Mouse (Mus musculus): ENCODE measurements at regions not wholly inside any gene's neighbourhood (a gene's known extent, or its start where the extent isn't known, plus 50 kb on each side); places are given as distances from the start of the nearest gene placed in this dataset.

DNA sequence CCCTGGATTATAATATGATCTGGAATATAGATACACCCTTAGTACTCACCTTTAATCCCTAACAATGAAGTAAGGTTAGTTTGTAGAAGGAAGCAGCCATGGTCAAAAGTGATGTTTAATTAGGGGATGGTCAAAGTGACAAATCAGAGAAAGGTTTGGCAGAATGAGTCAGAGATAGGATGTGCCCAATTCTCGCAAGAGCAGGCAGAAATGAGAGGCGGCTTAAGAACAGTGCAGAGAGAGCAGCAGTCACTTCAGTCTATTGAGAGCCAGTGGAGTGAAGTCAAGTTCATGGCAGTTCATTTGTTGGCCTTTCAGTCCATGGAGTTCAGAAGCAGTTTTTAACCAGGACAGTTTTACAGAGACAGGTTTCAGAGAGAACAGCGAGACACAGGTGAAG lies 175.3 kb upstream of the Cxcr4 start:
- no peaks in the 10 kb centered on the region for H3K4me1 ChIP-seq (ENCODE audit: control insufficient read depth, insufficient read depth, low read length)
- H3K27ac ChIP-seq (ENCODE audit: insufficient read depth, low read depth, low read length) = no peak overlapping the region
- WGBS = 94% methylated on average over 3 of the region's 3 CpGs
- no peak overlapping the region for H3K4me3 ChIP-seq (ENCODE audit: insufficient read depth, low read depth, low read length)
- TF ChIP-seq CTCF (IDR thresholded peaks at IDR 0.05; ENCODE audit: insufficient read depth, low read depth, low read length) = no peak
- TF ChIP-seq POLR2A (IDR thresholded peaks at IDR 0.05; ENCODE audit: insufficient read depth, low read depth, low read length) = no peak

DNA sequence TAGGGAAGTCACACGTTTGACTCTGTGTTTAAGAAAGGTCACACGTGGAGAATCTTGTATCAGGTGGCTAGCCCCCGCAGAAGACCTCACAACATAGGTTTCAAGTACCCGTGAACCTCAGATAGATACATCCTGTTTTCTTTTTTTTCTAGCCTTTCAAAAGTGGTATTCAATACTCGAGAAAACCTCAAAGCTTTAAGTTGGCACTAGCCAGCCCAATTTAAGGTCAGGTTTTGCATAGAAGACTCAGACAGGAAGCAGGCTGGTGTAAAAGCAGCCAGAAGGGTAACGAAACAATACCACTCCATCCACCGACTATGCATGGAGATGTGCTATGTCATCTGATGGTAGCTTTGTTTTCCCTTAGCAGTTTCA lies 174.8 kb upstream of the Cxcr4 start:
- 83% methylated on average over 7 of the region's 7 CpGs for WGBS
- Histone ChIP-seq H3K4me3 (ENCODE audit: insufficient read depth, low read depth, low read length) (no peak overlapping the region), H3K27ac (ENCODE audit: insufficient read depth, low read depth, low read length) (no peak overlapping the region), H3K4me1 (ENCODE audit: control insufficient read depth, insufficient read depth, low read length) (no peaks in the 10 kb centered on the region)
- TF ChIP-seq CTCF (IDR thresholded peaks at IDR 0.05; ENCODE audit: insufficient read depth, low read depth, low read length) (no peak), POLR2A (IDR thresholded peaks at IDR 0.05; ENCODE audit: insufficient read depth, low read depth, low read length) (no peak)

DNA sequence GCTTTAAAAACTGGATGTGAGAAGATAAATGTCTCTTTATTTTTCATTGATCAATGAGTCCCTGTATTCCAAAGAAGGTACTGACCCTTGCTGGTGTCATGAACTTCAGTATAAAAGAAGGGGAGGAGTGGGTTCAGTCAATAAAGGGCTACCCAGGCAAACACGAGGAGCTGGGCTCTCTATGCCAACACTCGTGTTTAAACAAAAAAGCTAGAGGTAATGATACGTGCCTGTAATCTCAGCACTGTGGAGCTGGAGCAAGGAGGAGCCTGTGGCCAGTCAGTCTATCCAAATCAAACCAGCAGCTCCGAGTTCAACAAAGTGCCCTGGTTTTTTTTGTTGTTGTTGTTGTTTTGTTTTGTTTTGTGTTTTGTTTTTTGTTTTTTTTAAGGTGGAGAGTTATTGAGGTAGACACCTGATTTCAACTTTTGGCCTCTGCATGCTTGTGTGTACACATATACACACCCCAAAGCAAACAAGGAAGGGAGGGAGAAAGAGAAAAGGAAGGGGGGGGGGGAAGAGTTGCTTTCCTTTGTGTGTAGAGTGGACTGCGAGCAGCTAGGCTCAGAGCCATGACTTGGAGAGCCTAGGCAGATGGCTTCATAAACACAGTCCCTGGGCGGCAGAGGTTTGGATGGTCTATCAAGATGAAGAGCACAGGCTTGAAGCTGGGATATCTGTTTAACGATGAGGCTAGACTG lies 174.2 kb upstream of the Cxcr4 start:
- Histone ChIP-seq H3K4me3 (ENCODE audit: insufficient read depth, low read depth, low read length) (no peak overlapping the region), H3K27ac (ENCODE audit: insufficient read depth, low read depth, low read length) (no peak overlapping the region), H3K4me1 (ENCODE audit: control insufficient read depth, insufficient read depth, low read length) (no peaks in the 10 kb centered on the region)
- whole genome bisulfite sequencing = 61% methylated on average over 7 of the region's 7 CpGs
- TF ChIP-seq POLR2A (IDR thresholded peaks at IDR 0.05; ENCODE audit: insufficient read depth, low read depth, low read length) = no peak
- no peak for TF ChIP-seq CTCF (IDR thresholded peaks at IDR 0.05; ENCODE audit: insufficient read depth, low read depth, low read length)

DNA sequence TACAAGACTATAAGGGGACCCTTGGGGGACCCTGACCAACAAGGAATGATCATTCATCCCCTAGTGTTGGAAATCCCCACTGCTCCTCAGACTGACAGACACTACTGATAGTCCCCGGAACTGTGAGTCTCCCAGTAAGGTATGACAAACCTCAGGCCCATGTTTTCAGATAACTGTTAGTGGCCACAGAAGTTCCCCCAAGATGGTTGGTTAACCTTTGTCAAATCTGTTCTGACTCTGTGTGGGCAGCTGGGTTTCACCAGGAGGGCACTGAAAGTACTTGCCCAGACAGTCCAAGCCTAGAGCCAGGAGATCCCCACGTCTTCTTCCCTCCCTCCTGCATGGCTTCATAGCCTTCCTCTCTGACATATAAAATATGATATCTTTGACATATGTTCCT lies 173.5 kb upstream of the Cxcr4 start:
- Histone ChIP-seq H3K4me3 (ENCODE audit: insufficient read depth, low read depth, low read length) (no peak overlapping the region), H3K27ac (ENCODE audit: insufficient read depth, low read depth, low read length) (no peak overlapping the region), H3K4me1 (ENCODE audit: control insufficient read depth, insufficient read depth, low read length) (no peaks in the 10 kb centered on the region)
- TF ChIP-seq CTCF (IDR thresholded peaks at IDR 0.05; ENCODE audit: insufficient read depth, low read depth, low read length) (no peak), POLR2A (IDR thresholded peaks at IDR 0.05; ENCODE audit: insufficient read depth, low read depth, low read length) (no peak)
- 93% methylated on average over 2 of the region's 2 CpGs for WGBS

DNA sequence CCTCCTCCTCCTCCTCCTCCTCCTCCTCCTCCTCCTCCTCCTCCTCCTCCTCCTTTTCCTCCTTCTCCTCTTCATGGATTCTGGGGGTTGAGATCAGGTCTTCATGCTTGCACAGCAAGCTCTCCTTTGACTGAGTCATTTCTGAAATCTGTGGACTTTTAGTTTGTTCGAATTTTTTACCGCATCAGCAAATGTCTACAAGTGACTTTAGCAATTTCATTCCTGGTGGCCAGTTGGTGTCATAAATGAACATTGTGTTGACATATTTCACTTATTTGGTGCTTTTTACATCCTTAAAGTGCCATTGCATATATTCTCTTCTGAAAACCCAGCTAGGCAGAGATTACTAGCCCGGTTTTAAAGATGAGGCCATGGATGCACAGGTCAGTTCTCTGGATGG lies 173.0 kb upstream of the Cxcr4 start:
- Histone ChIP-seq H3K4me3 (ENCODE audit: insufficient read depth, low read depth, low read length) (no peak overlapping the region), H3K4me1 (ENCODE audit: control insufficient read depth, insufficient read depth, low read length) (no peaks in the 10 kb centered on the region), H3K27ac (ENCODE audit: insufficient read depth, low read depth, low read length) (no peak overlapping the region)
- 93% methylated on average over 3 of the region's 3 CpGs for WGBS
- TF ChIP-seq POLR2A (IDR thresholded peaks at IDR 0.05; ENCODE audit: insufficient read depth, low read depth, low read length) = no peak
- TF ChIP-seq CTCF (IDR thresholded peaks at IDR 0.05; ENCODE audit: insufficient read depth, low read depth, low read length) = no peak

DNA sequence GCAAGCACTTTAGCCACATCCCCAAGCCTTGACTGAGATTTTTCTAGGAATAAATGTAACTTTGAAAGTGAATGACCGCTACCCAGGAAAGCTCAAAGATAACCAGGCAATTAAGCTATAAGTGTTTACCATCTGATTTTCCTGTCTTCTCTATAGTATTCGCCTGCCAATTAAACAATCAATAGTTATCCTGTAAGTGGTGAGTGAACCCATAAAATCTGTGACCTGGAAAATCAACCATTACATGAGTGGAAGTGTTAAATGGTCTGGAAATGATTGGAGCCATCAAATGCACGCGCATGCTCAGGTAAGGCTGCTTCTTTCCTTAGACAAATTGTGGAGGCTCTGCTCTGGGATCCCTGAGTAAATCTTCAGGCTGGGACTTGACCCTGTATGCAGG lies 170.8 kb upstream of the Cxcr4 start:
- TF ChIP-seq CTCF (IDR thresholded peaks at IDR 0.05; ENCODE audit: insufficient read depth, low read depth, low read length) (no peak), POLR2A (IDR thresholded peaks at IDR 0.05; ENCODE audit: insufficient read depth, low read depth, low read length) (no peak)
- H3K27ac ChIP-seq (ENCODE audit: insufficient read depth, low read depth, low read length) = no peak overlapping the region
- no peak overlapping the region for H3K4me3 ChIP-seq (ENCODE audit: insufficient read depth, low read depth, low read length)
- WGBS = 96% methylated on average over 4 of the region's 4 CpGs
- no peaks in the 10 kb centered on the region for H3K4me1 ChIP-seq (ENCODE audit: control insufficient read depth, insufficient read depth, low read length)

DNA sequence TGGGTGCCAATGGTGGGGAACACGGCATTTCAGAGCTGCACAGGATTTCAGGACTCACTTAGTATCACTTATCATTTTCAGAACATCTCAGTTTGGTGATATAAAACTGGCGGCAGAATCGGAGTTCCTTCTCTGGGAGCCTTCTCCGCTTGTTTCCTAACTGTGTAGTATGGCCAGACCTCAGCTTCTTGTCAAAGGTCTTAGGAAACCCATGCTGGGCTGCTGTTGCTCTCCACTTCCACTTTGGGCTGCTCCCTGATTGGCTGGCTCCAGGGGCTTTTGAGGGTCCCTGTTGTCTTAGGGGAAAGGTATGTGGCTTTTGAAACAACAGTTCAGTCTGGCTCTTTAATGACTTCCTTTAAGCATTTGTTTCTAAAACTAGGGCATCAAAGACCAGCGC lies 170.0 kb upstream of the Cxcr4 start:
- H3K4me1 ChIP-seq (ENCODE audit: control insufficient read depth, insufficient read depth, low read length) = no peaks in the 10 kb centered on the region
- no peak for TF ChIP-seq POLR2A (IDR thresholded peaks at IDR 0.05; ENCODE audit: insufficient read depth, low read depth, low read length)
- no peak for TF ChIP-seq CTCF (IDR thresholded peaks at IDR 0.05; ENCODE audit: insufficient read depth, low read depth, low read length)
- 82% methylated on average over 5 of the region's 5 CpGs for WGBS
- no peak overlapping the region for H3K4me3 ChIP-seq (ENCODE audit: insufficient read depth, low read depth, low read length)
- H3K27ac ChIP-seq (ENCODE audit: insufficient read depth, low read depth, low read length) = no peak overlapping the region

DNA sequence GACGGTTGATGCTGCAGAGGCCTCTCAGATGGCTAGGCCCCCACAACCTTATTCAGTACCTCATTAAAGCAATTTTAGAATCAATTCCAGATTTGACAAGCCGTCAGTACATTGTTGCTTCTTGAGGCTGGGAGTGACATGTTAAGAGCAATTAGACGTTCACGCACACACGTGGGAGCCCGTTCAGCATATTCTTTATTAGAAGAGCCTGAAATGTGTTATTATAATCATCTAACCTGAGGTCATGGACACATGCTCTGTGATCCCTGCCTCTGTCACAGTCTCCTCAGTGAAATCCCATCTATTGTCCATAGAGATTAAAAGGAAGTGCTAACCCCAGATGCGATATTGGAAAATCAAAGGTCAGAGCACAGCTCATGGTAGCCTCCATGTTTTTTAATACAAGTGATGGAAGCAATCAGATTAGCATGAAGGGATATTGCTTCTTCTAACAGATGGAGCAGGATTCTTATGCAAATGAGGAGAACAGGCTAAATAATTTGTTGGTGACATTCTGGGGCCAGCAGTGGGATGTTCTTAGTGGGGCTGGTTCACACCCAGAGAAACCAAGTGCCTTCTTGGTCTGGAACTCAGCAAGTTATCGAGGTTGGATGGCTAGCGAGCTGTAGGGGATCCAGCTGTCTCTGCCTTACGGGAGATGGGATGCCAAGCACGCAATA lies 166.8 kb upstream of the Cxcr4 start:
- Histone ChIP-seq H3K4me3 (ENCODE audit: insufficient read depth, low read depth, low read length) (no peak overlapping the region), H3K4me1 (ENCODE audit: control insufficient read depth, insufficient read depth, low read length) (no peaks in the 10 kb centered on the region), H3K27ac (ENCODE audit: insufficient read depth, low read depth, low read length) (no peak overlapping the region)
- no peak for TF ChIP-seq CTCF (IDR thresholded peaks at IDR 0.05; ENCODE audit: insufficient read depth, low read depth, low read length)
- TF ChIP-seq POLR2A (IDR thresholded peaks at IDR 0.05; ENCODE audit: insufficient read depth, low read depth, low read length) = no peak
- 90% methylated on average over 11 of the region's 11 CpGs for WGBS

DNA sequence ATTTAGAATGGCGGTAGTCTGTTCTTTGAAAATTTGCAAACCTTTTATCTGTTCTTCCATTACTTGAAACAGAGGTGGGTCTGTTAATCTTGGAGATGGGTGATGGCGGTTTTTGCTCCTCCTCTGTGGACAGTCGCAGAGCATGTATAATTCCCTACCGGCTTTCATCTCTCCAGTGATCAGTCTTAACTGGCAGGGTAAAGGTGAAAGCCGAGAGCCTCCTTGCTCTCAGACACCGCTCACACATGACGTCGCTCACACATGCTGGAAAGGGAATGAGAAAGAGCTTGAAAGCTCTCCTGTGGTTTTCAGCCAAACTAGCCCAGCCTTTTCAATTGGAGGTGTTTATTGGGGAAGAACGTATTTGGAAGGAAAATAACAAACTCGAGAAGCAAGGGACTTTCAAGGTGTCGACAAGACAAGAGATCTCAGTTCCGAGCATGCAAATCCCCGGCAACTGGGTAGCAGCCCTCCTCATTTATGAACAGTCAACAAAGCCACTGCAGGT lies 166.3 kb upstream of the Cxcr4 start:
- TF ChIP-seq POLR2A (IDR thresholded peaks at IDR 0.05; ENCODE audit: insufficient read depth, low read depth, low read length) (no peak), CTCF (IDR thresholded peaks at IDR 0.05; ENCODE audit: insufficient read depth, low read depth, low read length) (no peak)
- Histone ChIP-seq H3K4me1 (ENCODE audit: control insufficient read depth, insufficient read depth, low read length) (no peaks in the 10 kb centered on the region), H3K27ac (ENCODE audit: insufficient read depth, low read depth, low read length) (no peak overlapping the region), H3K4me3 (ENCODE audit: insufficient read depth, low read depth, low read length) (no peak overlapping the region)
- WGBS = 71% methylated on average over 13 of the region's 13 CpGs
